Mouse (Mus musculus) retina, postnatal 7 days (tissue): Measurements from ENCODE around the gene Palm.

Experiments used
- DNase-seq: peaks from one replicate; pipeline ENCODE4 v3.0.0-alpha.2; 2012; ENCODE audit warnings: low read depth, low spot score

Gene Palm

DNA sequence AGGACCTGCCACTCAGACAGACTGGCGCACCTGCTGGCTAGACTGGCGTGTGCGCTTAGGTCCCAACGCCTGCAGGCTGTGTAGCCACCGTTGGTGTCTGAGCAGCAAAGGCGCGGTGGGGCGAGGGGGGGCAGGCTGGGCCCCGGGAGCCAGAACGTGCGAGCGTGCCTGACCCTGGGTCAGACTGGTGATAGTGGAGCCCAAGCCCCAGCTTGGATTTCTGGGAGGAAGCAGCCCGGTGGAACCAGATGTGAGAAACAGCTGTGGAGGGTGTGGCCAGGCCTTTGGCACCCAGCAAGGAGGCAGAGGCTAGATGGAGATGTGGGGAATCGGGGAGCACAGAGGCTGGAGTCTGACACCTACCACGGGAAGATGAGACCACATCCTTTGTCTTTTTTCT, 4.0 kb downstream of the Palm start:
- no peak for DNase-seq

DNA sequence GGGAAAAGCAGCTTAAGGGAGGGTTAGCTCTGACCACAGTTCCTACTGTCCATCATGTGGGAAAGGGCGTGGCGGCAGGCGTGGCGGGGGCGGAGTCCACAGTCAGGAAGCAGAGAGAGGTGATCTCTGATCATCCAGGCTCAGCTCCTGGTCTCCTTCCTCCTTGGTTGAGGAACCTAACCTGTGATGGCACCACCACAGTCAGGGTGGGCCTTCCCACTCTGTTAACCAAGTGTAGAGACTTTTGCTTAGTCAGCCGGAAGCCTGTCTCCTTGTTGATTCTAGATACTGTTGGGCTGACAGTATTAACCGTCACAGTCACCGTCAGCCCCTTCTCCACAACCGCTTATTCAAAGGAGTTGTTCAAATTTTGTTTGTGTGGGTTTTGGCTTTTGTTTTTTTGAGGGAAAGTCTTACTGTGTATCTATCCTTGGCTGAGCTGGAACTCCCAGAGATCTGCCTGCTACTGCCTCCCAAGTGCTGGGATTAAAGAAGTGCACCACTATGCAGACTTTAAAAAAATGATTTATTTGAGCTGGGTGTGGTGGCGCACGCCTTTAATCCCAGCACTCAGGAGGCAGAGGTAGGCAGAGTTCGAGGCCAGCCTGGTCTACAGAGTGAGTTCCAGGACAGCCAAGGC, 5.0 kb downstream of the Palm start:
- DNase-seq = no peak

DNA sequence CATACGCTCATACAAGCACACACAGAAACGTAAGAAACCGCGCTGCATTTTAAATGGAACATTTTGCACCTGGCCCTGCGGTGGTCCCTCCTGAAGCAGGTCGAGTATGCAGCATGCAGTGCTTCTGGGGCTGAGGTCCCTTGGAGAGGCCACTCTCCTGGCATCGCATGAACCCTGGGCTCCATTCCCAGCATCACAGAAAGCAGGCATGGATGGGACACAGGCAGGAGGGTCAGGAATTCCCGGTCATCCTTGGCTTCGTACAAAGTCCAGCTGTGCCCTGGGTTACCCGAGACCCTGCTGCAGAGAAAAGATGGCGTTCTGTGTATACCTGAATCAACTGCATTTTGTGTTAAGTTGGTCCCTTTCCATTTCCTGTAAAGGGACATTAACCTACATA, 7.1 kb downstream of the Palm start:
- DNase-seq = no peak

DNA sequence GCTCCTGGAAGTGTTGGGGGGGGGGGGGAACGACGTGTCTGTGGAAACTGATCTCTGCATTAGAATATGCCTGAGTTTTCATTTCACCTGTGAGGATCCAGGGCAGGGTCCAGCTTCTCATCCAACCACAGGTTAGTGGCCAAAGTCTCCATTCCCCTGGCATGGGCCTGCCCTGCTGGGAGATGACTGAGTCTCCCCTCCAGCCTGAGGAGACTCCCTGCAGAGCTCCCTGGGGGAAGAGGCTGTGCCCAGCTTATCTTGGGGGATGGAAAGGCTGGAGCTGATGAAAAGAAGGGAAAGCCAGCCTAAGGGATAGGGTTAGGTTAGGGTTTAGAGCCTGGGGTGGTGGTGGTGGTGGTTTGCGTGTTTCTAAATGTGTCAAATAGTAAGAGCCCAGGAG, 8.5 kb downstream of the Palm start:
- no peak for DNase-seq

DNA sequence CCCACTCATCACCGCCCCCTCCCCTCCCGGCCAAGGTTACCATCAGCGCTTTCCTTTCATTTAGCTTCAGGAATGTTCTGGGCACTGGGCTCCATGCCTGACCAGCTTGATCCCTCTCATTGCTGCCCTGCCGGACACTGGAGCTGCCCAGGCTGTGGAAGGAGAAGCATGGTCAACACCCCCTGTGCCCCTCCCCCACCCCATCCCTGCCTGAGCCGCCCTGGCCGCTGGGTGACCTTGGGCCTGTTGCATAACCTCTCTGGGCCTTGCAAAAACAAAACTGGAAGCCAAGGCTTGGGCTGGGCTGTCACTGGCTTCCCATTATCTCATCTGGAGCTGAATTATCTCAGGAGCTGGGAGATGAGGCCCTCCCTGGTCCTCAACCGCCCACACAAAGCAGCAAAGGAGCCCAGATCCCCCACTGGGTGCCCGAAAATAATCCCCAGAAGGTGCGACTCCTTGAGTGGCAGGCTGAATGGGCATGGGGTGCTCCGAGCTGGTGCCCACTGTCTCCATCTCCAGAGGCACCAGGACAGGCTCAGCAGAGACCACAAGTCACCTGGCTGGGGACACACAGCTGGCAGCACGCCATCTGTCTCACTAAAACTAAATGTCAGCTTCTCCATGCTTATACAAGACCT, 9.1 kb downstream of the Palm start:
- DNase-seq = no peak

DNA sequence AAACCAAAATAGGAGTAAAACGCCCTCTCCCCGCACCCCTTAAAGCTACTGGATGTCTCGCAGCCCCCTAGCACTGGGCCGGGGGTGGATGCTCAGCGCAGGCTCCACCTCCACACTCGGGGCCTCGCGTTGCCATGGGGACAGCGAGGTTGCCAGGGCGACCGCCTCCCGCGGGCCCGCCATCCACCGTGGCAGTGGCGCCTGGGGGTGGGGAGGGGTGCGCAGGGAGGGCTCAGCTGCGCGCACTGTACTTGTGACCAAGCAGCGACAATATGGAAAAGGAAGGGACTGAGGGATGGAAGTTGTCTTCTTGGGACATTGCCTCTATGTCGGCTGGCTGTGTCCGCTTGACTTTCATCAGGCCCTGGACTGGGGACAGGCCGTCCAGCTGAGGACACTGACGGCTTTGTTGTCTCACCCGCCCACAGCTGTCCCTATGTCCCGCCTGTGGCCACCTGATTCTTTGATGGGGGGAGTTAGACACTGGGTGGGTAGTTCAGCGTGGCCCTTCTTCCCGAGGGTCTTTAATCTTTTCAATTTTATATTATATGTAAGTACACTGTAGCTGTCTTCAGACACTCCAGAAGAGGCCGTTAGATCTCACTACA, 10.4 kb downstream of the Palm start:
- peak; percentile 39 for DNase-seq

DNA sequence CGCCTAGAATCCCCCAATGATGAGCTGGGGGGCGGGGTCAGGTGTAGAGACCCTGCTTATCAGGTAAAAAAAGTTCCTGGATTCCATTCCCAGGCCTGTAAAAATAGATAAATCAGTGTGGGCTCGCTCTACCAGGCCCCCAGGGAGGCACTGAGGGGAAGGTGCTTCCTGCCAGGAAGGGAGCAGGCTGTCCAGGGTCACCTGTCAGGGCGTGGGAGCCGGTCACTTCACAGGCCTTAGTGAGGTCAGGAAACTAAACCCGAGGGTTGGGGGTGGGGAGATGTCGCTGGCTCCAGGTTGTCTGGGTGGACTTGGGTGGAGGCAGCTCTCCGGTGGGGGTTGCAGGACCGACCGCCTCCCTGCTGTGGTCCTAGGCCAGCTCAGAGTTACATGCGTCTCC, 12.3 kb downstream of the Palm start:
- no peak for DNase-seq

DNA sequence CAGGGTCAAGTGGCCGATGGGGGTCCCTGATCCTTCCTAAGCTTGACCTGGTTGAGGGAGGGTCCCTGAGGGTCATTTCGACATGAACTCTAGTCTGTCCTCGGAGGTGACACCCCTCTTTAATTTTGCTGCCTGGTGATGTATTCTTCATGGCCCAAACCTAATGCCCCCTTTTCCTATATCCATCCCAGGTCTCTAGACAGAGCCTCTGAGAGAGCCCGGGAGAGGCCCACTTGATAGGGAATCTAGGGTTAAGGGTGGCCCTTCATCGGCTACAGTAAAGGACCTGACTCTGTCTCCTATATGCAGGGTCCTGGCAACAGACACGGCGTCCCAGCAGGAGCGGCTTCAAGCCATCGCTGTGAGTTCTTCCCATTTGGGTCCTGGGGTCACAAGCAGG, 13.0 kb downstream of the Palm start:
- DNase-seq = no peak

DNA sequence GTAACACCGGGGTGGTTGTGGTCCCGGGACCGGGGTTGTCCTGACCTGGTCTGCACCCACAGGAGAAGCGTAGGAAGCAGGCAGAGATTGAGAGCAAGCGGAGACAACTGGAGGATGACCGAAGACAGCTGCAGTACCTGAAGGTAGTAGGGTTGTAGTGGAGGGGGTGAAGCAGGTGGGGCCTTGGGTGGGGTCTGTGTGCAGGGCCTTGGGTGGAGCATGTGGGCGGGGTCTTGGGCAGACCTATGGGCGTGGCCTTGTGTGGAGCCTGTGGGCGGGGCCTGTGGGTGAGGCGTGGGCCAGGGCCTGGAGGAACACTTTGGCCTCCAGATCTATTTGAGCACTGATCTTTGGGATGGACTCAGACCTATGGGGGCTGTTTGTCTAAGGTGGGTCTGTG, 13.6 kb downstream of the Palm start:
- DNase-seq = no peak

DNA sequence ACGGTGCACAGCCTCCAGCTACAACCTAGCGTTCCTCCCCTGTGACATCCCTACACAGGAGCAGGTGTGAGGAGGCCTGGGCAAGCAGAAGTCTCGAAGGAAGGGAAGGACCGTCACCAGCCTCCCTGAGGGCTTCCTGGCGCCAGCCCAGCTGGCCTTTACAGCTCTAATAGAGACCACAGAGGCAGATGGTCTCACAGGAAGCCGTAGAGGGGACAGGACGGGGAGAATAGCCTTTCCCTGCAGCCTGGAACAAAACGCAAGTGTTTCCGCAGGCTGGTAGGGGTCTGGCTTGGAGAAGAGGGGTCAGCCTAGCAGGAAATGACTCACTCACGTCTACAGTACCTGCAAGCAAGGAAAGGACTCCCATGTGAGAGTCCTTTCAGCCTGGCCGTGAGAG, 14.5 kb downstream of the Palm start:
- no peak for DNase-seq

DNA sequence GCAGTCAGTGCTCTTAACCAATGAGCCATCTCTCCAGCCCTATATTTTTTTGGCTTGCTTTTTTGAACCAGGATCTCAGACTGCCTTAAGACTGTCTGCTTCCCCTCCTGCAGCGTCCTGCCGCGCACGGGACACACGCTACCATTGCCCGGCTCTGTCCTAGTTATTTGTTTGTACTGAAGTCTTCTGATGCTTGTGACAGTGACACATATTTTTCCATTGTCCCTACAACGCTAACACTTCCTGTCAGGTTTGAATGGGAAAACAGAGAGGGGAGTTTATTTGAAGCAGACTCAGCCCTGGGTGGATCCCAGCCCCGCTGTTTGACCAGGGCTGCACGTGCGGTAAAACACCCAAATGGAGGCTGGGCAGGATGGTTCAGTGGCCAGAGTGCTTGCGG, 15.4 kb downstream of the Palm start:
- no peak for DNase-seq

DNA sequence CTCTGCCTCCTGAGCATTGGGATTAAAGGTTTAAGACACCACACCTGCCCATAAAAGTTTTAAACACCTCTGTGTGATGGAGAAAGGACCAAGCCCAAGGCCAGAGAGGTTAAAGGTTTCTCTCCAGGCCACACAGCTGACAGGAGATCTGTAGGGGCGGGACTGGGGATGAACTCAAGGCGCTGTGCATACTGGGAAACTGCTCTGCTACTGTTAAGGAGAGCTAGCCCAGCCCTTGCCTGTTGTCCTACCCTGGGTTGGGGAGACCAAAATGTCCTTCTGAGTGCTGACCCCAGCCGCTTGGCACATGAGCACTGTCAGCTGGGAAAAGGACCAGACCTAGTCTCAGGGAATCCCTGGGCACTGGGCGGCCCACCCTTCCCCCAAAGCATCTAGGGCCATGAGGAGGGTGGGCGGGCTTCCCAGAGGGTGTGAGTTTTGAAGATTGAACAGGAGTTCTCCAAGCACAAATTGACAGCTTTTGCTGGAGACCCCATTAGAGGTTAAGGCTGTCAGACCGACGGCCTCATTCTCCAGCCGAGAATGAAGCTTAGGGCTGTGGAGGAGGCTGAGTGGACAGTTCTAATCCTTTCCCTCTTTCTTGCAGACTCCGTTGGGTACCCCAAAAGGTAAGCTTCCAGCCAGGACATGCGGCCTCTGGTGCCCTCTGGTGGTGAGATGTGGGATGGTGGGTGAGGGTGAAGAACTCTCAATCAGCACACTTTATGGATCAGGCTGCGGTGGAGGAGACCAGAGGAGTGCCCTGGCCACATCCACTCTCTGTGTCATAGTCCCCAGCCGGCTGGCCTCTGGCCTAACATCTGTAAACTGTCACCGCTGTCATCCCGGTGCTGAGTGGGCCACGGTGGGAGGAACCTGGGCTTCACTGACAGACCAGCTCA, 18.6 kb downstream of the Palm start:
- peak; percentile 75 for DNase-seq

DNA sequence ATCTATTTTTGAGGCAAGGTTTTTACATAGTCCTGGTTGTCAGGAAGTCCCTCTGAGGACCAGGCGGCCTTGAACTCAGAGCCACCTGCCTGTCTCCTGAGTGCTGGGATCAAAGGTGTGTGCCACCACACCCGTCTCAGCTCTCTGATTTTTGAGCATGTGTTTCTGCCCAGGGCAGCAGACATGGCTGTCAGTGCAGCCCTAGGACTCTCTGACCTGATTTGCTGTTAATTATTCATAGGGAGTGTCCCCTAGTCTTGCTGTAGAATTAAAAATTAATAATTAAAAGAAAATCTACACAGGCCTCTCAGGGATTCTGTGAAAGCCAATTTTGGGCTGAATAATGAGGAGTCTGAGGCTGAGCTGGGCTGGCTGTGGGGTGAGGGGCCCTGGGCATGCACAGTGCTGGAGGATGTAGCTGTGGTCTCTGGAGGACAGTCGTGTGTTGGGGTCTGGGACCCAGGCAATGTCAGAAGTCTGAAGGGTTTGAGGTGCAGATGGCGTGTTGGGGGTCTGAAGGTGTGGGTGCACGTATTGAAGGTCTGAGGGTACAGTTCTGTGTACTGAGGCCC, 21.0 kb downstream of the Palm start:
- no peak for DNase-seq

DNA sequence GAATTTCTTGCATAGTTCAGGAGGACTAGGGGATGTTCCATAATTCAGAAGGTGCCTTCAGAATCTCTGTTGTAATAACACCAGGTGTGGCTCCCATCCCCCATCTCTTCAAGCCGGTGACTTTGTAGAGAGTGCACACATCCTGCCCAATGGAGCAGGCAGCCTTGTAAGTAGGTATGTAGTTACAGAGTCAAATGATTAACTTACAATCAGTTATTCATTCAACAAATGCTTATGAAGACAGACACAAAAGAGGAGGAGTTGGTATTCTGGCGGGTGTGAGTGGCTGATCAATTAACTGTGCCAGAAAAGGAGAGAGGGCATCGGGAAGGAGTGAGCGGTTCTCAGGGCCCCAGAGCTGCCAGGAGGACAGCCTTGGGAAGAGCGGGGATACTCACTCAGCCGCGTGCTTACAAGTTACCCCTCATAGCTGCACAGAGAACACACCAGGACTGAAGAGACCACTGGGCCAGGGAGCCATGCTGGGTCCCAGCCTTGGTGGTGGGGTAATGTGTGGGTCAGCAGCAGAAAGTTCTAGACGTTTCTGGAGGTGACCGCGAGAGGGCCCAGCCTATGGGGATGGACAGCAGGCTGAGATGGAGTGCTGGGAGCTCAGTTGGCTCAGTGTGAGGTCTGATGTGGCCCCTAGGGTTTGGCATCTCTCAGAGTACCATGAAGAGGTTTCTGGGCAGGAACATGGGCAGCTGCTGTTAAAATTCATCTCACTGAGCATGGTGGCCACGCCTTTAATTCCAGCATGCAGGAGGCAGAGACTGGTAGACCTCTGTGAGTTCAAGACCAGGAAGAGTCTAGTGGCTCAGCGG, 22.5 kb downstream of the Palm start:
- no peak for DNase-seq

DNA sequence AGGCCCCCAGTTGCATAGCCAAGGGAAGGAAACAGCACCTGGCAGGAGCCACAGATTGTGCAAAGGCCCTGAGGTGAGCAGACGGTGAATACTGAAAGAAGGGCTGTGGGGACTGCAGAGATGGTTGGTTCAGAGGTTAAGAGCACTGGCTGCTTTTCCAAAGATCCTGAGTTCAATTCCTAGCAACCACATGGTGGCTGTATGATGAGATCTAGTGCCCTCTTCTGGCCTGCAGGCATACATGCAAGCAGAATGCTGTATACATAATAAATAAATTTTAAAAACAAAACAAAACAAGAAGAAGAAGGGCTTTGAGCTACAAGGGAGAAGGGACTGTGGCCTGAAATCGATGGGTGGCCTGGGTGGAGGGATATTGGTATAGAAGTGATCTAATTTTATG, 23.7 kb downstream of the Palm start:
- DNase-seq = no peak

DNA sequence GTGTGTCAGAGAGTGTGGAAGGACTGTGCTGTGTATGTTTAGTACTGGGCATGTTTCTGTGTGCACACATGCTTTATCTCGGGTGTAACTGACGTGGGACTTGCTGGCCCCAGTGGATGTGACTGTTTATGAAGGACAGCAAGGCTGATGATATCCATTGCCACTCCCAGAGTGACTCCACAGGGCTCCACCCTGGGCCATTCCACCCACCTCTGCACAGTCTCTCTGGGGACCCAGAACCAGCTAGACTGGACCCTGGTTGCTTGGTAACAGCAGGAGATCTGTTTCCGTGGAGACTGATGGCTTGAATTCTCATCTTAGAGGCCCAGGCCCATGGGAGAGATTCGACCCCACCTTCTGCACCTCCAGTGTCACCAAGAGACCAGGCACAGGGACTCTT, 24.9 kb downstream of the Palm start:
- no peak for DNase-seq

DNA sequence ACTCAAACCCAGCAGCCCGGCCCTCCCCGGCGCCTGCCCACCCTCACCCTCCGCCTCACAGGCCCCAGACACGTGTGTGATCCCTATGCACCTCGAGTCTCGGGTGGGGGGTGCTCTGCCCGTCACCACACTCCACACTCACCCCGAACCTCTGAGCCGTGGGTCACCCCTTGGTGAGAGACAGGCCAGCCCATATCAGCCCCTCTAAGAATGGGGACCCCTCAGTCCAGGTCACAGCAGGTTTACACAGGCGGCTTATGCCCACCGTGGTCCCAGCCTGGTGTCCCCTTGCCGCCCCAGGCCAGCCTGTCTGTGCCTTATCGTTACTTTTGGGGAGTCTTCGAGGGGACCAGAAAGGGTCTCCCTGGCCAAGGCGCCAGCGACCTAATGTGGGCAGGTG, 26.2 kb downstream of the Palm start:
- DNase-seq = no peak

DNA sequence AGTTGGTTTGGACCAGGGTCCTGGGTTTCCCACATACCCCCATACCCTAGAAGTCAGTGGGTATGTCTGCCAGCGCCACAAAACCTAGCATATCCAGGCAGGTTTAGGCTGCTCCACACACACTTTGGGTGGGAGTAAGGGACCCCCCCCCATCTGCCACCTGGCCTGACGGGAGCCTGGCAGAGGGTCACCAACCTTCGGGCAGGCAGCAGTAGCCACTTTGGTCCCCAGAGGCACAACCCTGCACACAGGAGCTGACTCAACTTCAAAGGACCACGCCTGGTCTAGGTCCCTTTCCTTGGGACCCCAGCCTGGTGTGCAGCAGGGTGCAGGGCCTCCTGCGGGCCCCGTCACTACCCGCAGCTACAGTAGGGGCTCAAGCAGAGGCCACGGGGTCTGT, 26.9 kb downstream of the Palm start:
- no peak for DNase-seq

DNA sequence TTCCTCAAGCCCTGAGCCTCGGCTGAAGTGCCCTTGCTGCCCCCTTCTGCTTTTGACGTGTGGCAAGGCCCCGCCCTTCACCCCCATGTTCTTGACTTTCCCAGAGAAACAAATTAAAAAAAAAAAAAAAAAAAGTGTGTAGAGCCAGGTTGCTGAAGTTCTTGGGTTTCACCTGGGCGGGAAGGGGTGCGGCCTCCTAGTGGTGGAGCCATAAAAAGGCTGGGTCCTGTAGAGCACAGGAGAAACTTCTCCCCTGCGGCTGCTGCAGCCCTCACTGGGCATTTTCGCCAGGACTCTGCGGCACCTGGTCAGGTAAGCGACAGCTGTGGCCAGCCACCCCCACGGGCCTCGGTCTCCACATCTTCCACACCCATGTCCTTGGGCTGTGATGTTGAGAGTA, 27.4 kb downstream of the Palm start, which contains the start of gene Misp:
Misp (plus strand) TSS at position 208 of the 400 bp plus-strand sequence.
- no peak for DNase-seq

DNA sequence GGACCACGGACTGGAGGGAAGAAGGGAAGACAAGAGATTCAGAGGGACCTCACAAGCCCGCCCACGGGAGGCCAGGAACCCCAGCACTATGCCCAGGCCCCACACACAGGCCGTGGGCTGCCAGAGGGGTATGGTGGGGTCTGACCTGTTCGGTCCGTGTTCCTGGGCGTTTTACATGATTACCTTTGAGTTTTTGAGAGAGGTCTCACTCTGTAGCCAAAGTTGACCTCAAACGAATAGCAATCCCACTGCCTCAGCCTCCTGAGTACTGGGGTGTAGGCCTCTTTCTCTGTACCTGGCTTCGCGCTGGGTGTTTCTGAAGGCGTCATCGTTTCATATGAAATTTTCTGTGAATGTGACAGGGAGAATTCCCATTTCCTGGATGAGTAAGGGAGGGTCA, 28.4 kb downstream of the Palm start:
- DNase-seq = no peak

DNA sequence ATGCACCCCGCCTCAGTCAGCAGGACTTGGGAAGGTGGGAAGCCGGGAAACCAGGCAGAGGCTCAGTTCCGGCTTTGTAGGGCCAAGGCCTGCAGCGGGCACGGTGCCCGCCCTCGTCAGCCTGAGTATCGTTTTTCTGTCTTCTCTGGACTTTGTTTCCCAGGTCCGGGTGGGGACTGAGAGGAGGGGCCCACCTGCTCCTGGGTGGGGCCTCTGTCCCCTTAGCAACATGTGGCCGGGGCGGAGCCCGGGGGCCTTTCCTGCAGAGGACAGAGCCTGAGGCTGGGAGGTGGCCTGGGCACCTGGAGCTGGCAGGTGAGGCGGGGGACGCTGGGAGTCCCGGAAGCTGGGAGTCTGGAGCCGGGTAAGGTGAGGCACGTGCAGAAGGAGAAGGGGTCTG, 29.0 kb downstream of the Palm start:
- no peak for DNase-seq
